Mouse (Mus musculus): Measurements from ENCODE around the gene Aicda. TPM values are rescaled to one million over a fixed set of nuclear protein-coding genes. Genes with fewer than 3 reads are reported as not detected.

Gene Aicda
- total and polyA plus RNA-seq, 3 experiments, result not detected

DNA sequence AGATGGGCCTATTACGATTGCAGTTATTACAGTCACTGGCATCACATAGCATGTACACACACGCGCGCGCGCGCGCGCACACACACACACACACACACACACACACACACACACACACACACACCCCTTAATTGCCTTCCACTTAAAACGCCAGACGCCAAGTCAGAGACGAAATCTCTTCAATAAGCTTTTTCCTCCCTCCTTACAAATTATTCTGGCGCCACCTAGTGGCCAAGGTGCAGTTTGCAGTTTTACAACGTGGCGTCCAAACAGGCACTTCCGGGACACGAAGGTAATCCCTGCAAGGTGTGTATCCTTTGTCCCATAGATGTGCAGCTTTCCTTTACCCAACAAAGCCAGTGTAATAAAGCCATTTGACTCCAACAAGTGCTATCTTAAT lies 6.8 kb downstream of the Aicda start:
- no peak overlapping the region for H3K4me3 ChIP-seq (ENCODE audit: low read depth, low read length)
- DNase-seq (ENCODE audit: low spot score), result peak; percentile 62
- H3K4me1 ChIP-seq (ENCODE audit: insufficient read depth, low read depth, low read length), result peaks cover 18% of the 10 kb centered on the region
- no peaks in the 10 kb centered on the region for H3K36me3 ChIP-seq (replicated peaks)
- ATAC-seq (ENCODE audit: extremely low read depth, insufficient number of reproducible peaks, low FRiP score, poor library complexity, severe bottlenecking), result peak; percentile 54
- no peaks in the 10 kb centered on the region for H3K9me3 ChIP-seq (replicated peaks)
- peaks cover 14% of the 10 kb centered on the region for H3K27me3 ChIP-seq (ENCODE audit: insufficient read depth, low read length)
- TF ChIP-seq CTCF (IDR thresholded peaks at IDR 0.05; ENCODE audit: low read depth, low read length) (peak; percentile 52), GATA2 (IDR thresholded peaks at IDR 0.05; ENCODE audit: borderline replicate concordance, low read depth, low read length) (no peak)

DNA sequence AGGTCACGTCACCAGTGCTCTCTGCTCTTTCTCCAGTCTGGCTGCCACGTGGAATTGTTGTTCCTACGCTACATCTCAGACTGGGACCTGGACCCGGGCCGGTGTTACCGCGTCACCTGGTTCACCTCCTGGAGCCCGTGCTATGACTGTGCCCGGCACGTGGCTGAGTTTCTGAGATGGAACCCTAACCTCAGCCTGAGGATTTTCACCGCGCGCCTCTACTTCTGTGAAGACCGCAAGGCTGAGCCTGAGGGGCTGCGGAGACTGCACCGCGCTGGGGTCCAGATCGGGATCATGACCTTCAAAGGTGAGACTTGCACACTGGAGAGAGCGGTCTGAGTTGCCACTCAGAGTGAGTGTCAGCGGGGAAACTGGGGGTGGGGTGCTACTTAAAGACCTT lies 7.4 kb downstream of the Aicda start:
- Histone ChIP-seq H3K9me3 (replicated peaks) (no peaks in the 10 kb centered on the region), H3K4me3 (ENCODE audit: low read depth, low read length) (no peak overlapping the region; the same call in 1 of the 2 replicates), H3K36me3 (replicated peaks) (no peaks in the 10 kb centered on the region), H3K4me1 (ENCODE audit: insufficient read depth, low read depth, low read length) (peaks cover 18% of the 10 kb centered on the region), H3K27me3 (ENCODE audit: insufficient read depth, low read length) (peaks cover 12% of the 10 kb centered on the region)
- DNase-seq (ENCODE audit: low spot score), result no peak
- TF ChIP-seq POLR2AphosphoS5 (IDR thresholded peaks at IDR 0.05; ENCODE audit: insufficient replicate concordance, low read depth, low read length) (no peak), CTCF (IDR thresholded peaks at IDR 0.05; ENCODE audit: low read depth, low read length) (no peak), TAL1 (conservative IDR thresholded peaks at IDR 0.05; ENCODE audit: low read depth, low read length) (no peak), GATA1 (IDR thresholded peaks at IDR 0.05; ENCODE audit: borderline replicate concordance, low read length) (no peak), GATA2 (IDR thresholded peaks at IDR 0.05; ENCODE audit: borderline replicate concordance, low read depth, low read length) (no peak)
- no peak for ATAC-seq (ENCODE audit: extremely low read depth, insufficient number of reproducible peaks, low FRiP score, poor library complexity, severe bottlenecking)

DNA sequence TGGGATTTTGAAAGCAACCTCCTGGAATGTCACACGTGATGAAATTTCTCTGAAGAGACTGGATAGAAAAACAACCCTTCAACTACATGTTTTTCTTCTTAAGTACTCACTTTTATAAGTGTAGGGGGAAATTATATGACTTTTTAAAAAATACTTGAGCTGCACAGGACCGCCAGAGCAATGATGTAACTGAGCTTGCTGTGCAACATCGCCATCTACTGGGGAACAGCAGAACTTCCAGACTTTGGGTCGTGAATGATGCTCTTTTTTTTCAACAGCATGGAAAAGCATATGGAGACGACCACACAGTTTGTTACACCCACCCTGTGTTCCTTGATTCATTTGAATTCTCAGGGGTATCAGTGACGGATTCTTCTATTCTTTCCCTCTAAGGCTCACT lies 8.9 kb downstream of the Aicda start:
- Histone ChIP-seq H3K4me3 (ENCODE audit: low read depth, low read length) (no peak overlapping the region), H3K27me3 (ENCODE audit: insufficient read depth, low read length) (peaks cover 12% of the 10 kb centered on the region), H3K36me3 (replicated peaks) (no peaks in the 10 kb centered on the region), H3K9me3 (replicated peaks) (no peaks in the 10 kb centered on the region), H3K4me1 (ENCODE audit: insufficient read depth, low read depth, low read length) (peaks cover 13% of the 10 kb centered on the region)
- DNase-seq (ENCODE audit: low spot score) (peak; percentile 35), ATAC-seq (ENCODE audit: extremely low read depth, insufficient number of reproducible peaks, low FRiP score, poor library complexity, severe bottlenecking) (0 out of 2 replicates have a peak, but pooled peaks have one; percentile 40)
- TF ChIP-seq GATA2 (IDR thresholded peaks at IDR 0.05; ENCODE audit: borderline replicate concordance, low read depth, low read length), result no peak
- no peak for TF ChIP-seq GATA1 (IDR thresholded peaks at IDR 0.05; ENCODE audit: borderline replicate concordance, low read length)
- TF ChIP-seq POLR2AphosphoS5 (IDR thresholded peaks at IDR 0.05; ENCODE audit: insufficient replicate concordance, low read depth, low read length), result no peak
- peak; percentile 92 for TF ChIP-seq CTCF (IDR thresholded peaks at IDR 0.05; ENCODE audit: low read depth, low read length)

- DNase-seq (ENCODE audit: low spot score), result no peak
- no peak overlapping the region for H3K4me3 ChIP-seq (ENCODE audit: low read depth, low read length)
- no peaks in the 10 kb centered on the region for H3K9me3 ChIP-seq (replicated peaks)
- H3K27me3 ChIP-seq (ENCODE audit: insufficient read depth, low read length), result peaks cover 18% of the 10 kb centered on the region
- H3K36me3 ChIP-seq (replicated peaks), result no peaks in the 10 kb centered on the region
- TF ChIP-seq GATA2 (IDR thresholded peaks at IDR 0.05; ENCODE audit: borderline replicate concordance, low read depth, low read length), result no peak
- no peak for TF ChIP-seq CTCF (IDR thresholded peaks at IDR 0.05; ENCODE audit: low read depth, low read length)
- no peak for TF ChIP-seq POLR2AphosphoS5 (IDR thresholded peaks at IDR 0.05; ENCODE audit: insufficient replicate concordance, low read depth, low read length)
- TF ChIP-seq TAL1 (conservative IDR thresholded peaks at IDR 0.05; ENCODE audit: low read depth, low read length), result no peak
- TF ChIP-seq GATA1 (IDR thresholded peaks at IDR 0.05; ENCODE audit: borderline replicate concordance, low read length), result no peak
- ATAC-seq (ENCODE audit: extremely low read depth, insufficient number of reproducible peaks, low FRiP score, poor library complexity, severe bottlenecking), result no peak
- H3K4me1 ChIP-seq (ENCODE audit: insufficient read depth, low read depth, low read length), result peaks cover 11% of the 10 kb centered on the region
Measured at GRCm38 (mm10) chr6:122565070-122565784, 11.6 kb downstream of the Aicda start.

DNA sequence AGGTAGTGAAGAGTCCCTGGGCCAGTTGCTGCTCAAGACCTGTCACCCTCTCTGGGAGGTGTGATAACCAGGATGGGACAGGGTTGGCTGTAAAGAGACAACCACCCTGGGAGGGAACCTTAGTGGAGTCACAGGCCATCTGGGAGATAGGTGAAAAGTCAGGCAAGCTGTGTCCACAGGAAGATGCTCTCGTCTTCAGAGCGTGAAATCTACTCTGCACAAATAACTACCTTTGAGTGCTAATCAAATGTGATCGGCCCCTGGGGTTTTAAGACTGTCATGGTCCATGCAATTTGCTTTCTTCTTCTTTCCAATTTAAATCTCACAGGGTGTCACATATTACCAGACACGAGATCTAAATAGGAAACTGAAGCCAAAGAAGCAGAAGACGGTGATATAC lies 15.5 kb downstream of the Aicda start:
- TF ChIP-seq GATA2 (IDR thresholded peaks at IDR 0.05; ENCODE audit: borderline replicate concordance, low read depth, low read length), result no peak
- no peak for TF ChIP-seq TAL1 (conservative IDR thresholded peaks at IDR 0.05; ENCODE audit: low read depth, low read length)
- TF ChIP-seq CTCF (IDR thresholded peaks at IDR 0.05; ENCODE audit: low read depth, low read length), result no peak
- TF ChIP-seq GATA1 (IDR thresholded peaks at IDR 0.05; ENCODE audit: borderline replicate concordance, low read length), result no peak
- no peak for TF ChIP-seq POLR2AphosphoS5 (IDR thresholded peaks at IDR 0.05; ENCODE audit: insufficient replicate concordance, low read depth, low read length)

GRCm38 (mm10) chr6:122569762-122570161 lies 16.2 kb downstream of the Aicda start:
- Histone ChIP-seq H3K4me3 (ENCODE audit: low read depth, low read length) (no peak overlapping the region), H3K9me3 (replicated peaks) (no peaks in the 10 kb centered on the region), H3K27me3 (ENCODE audit: insufficient read depth, low read length) (peaks cover 9% of the 10 kb centered on the region), H3K4me1 (ENCODE audit: insufficient read depth, low read depth, low read length) (peaks cover 3% of the 10 kb centered on the region), H3K36me3 (replicated peaks) (no peaks in the 10 kb centered on the region)
- TF ChIP-seq GATA1 (IDR thresholded peaks at IDR 0.05; ENCODE audit: borderline replicate concordance, low read length), result no peak
- TF ChIP-seq GATA2 (IDR thresholded peaks at IDR 0.05; ENCODE audit: borderline replicate concordance, low read depth, low read length), result no peak
- no peak for ATAC-seq (ENCODE audit: extremely low read depth, insufficient number of reproducible peaks, low FRiP score, poor library complexity, severe bottlenecking)
- DNase-seq (ENCODE audit: low spot score), result no peak

More for the DNA sequence above, 15.5 kb downstream of the Aicda start:
- H3K9me3 ChIP-seq (replicated peaks), result no peaks in the 10 kb centered on the region
- DNase-seq (ENCODE audit: low spot score) (no peak), ATAC-seq (ENCODE audit: extremely low read depth, insufficient number of reproducible peaks, low FRiP score, poor library complexity, severe bottlenecking) (no peak)
- no peak overlapping the region for H3K4me3 ChIP-seq (ENCODE audit: low read depth, low read length)
- peaks cover 9% of the 10 kb centered on the region for H3K27me3 ChIP-seq (ENCODE audit: insufficient read depth, low read length)
- peaks cover 3% of the 10 kb centered on the region for H3K4me1 ChIP-seq (ENCODE audit: insufficient read depth, low read depth, low read length)
- H3K36me3 ChIP-seq (replicated peaks), result no peaks in the 10 kb centered on the region
